Mouse (Mus musculus) bone marrow macrophage, adult 2 months (primary cell): ENCODE measurements around the gene Cgn. TPM values are rescaled to one million over a fixed set of nuclear protein-coding genes. Genes with fewer than 3 reads are reported as not detected.

Source experiments
- H3K27ac ChIP-seq: 2 replicates; pipeline ENCODE4 v1.5.1; 2012; ENCODE audit warnings: low read depth, low read length; ENCODE audit not compliant: insufficient read depth
- H3K4me1 ChIP-seq: 2 replicates; pipeline ENCODE4 v1.6.1; 2012; ENCODE audit warnings: low read length; ENCODE audit not compliant: control insufficient read depth, insufficient read depth
- H3K4me3 ChIP-seq: 2 replicates; pipeline ENCODE4 v1.5.1; 2012; ENCODE audit warnings: mild to moderate bottlenecking, low read length, moderate library complexity; ENCODE audit not compliant: insufficient read depth
- CTCF ChIP-seq: IDR thresholded peaks from 2 replicates; pipeline ENCODE4 v1.5.1; 2012; ENCODE audit warnings: low read depth, mild to moderate bottlenecking, low read length, moderate library complexity
- POLR2A ChIP-seq: IDR thresholded peaks from 2 replicates; pipeline ENCODE4 v1.6.1; 2012; ENCODE audit warnings: mild to moderate bottlenecking, low read depth, low read length, borderline replicate concordance
- polyA plus RNA-seq: library from polyadenylated mRNA; stranded (reverse); fragments of >200 nt; gene quantifications from 2 replicates; pipeline ENCODE4 v1.2.4, GENCODE M21; 2012; ENCODE audit not compliant: missing spikeins, insufficient read depth, insufficient read length

The Cgn gene
- polyA plus RNA-seq, 1 experiment, result 0.19 TPM

GRCm38 (mm10) chr3:94815603-94816002 is 29.3 kb upstream of the Cgn start:
- Histone ChIP-seq H3K27ac (no peak overlapping the region), H3K4me1 (peaks cover 5% of the 10 kb centered on the region; the same call in 1 of the 2 replicates), H3K4me3 (no peak overlapping the region)
- TF ChIP-seq POLR2A (no peak), CTCF (no peak)

DNA sequence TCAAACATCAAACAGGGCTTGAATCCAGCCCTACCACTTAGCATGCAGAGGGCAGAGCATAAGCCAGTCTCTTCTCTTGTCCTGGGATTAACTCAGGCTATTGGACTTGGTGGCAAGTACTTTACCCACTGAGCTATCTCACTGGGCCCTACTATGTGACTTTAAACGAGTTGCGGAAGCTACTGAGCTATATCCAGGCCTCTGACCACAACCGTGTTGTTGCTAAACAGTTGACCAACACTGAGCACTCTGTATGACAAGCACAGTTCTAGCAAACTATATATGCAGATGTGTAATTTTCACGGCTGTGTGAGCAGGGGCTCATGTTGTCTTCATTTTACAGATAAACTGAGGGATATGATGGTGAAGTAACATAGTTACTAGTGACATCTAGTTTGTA is 28.4 kb upstream of the Cgn start:
- Histone ChIP-seq H3K4me3 (no peak overlapping the region), H3K4me1 (peaks cover 5% of the 10 kb centered on the region; the same call in 1 of the 2 replicates), H3K27ac (no peak overlapping the region)
- TF ChIP-seq CTCF (no peak), POLR2A (no peak)

- TF ChIP-seq CTCF (no peak), POLR2A (no peak)
- H3K27ac ChIP-seq, result no peak overlapping the region
- no peak overlapping the region for H3K4me3 ChIP-seq
- peaks cover 5% of the 10 kb centered on the region; the same call in 1 of the 2 replicates for H3K4me1 ChIP-seq
Measured at GRCm38 (mm10) chr3:94814063-94814462, 27.8 kb upstream of the Cgn start.

DNA sequence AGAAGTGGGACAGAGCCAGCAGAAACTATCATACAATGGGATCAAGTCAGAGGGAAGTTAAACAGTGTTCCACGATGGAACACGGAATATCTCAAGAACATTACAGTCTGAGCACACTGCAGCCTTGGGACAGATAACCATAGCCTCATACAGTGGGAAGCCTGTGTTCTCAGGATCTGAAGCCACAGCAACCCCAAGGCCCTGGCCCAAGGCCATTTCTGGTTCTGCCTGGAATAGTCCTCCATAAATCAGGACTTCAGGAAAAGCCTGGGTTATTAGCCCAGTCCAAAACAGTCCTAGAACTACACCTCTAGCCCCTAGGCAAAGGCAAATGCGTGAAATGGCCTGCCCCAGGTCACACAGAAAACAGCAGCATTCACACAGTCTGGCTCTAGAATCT is 27.4 kb upstream of the Cgn start:
- Histone ChIP-seq H3K4me1 (peaks cover 3% of the 10 kb centered on the region; the same call in 1 of the 2 replicates), H3K4me3 (no peak overlapping the region), H3K27ac (no peak overlapping the region)
- TF ChIP-seq CTCF (no peak), POLR2A (no peak)

DNA sequence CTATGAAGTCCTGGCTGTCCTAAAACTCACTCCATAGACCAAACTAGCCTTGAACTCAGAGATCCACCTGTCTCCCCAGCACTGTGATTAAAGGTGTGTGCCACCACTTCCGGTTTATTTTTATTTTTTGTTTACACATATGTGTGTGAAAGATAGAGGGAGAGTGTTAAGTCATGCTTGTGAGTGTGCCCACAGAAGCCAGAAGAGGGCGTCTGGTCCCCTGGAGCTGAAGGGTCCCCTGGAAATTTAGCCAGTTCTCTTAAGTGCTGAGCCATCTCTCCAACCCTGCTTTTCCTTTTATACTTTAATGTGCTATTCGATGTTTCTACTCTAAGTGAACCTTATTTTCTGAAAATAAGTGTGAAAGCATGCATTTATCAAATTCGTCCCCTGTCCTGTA is 25.3 kb upstream of the Cgn start:
- no peak overlapping the region for H3K4me3 ChIP-seq
- peaks cover 3% of the 10 kb centered on the region; the same call in 1 of the 2 replicates for H3K4me1 ChIP-seq
- no peak for TF ChIP-seq POLR2A
- TF ChIP-seq CTCF, result no peak
- H3K27ac ChIP-seq, result no peak overlapping the region

DNA sequence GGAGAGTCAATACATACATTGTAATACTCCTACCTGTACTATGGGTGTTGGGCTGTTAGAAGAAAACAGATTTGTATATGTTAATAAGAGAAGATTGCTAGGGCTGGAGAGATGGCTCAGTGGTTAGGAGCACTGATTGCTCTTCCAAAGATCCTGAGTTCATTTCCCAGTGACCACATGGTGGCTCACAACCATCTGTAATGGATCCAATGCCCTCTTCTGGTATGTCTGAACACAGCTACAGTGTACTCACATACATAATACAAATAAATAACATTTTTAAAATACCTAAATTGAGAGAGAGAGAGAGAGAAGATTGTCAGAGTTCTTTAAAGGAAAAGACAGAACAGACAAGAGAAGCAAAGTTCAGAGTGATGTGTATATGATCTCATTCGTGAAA is 22.0 kb upstream of the Cgn start:
- TF ChIP-seq POLR2A (no peak), CTCF (no peak)
- Histone ChIP-seq H3K27ac (no peak overlapping the region), H3K4me3 (no peak overlapping the region), H3K4me1 (no peaks in the 10 kb centered on the region)

DNA sequence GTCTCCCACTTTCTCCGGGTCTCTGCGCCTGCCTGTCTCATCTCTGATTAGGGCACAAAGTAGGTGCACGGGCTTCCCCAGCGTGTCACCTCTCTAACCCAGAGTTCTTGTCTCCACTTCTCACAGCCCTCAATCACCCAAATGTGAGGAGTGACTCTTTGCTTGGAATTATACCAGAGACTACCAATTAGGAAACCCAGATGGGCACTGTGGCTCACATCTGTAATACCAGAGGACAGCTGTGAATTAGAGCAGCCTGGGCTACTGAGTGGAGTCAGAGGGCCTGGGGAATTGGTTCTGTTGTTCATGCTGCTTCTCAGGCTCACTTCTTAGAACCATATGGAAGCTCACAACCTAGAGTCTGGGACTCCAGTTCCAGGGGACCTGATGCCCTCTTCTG is 18.7 kb upstream of the Cgn start:
- TF ChIP-seq CTCF, result no peak
- no peak for TF ChIP-seq POLR2A

DNA sequence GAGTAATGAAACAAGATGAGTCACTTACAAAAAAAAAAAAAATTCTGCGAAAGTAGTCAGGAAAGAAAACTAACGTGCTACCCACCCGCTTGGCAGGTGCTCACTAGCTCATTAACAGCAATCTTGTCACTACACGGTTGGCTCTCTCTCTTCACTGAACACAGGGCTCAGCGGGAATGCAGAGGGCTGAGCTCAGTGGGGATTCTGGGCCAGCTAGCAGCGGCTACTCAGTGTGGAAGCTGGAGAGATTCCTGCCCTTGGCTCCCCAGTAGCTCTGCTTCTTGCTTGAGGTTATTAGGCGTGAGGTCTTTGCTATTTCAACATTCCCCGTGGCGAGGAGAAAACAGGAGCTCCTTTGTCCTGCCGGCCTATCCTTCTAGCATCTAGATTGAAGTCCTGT is 17.9 kb upstream of the Cgn start:
- TF ChIP-seq POLR2A (no peak), CTCF (no peak)
- Histone ChIP-seq H3K4me3 (no peak overlapping the region), H3K4me1 (0 out of 2 replicates have a peak, but pooled peaks cover 2% of the 10 kb centered on the region), H3K27ac (no peak overlapping the region)

More for the DNA sequence above, 18.7 kb upstream of the Cgn start:
- 0 out of 2 replicates have a peak, but pooled peaks cover 2% of the 10 kb centered on the region for H3K4me1 ChIP-seq
- no peak overlapping the region for H3K4me3 ChIP-seq
- H3K27ac ChIP-seq, result no peak overlapping the region

- Histone ChIP-seq H3K4me3 (no peak overlapping the region), H3K27ac (no peak overlapping the region), H3K4me1 (0 out of 2 replicates have a peak, but pooled peaks cover 2% of the 10 kb centered on the region)
- no peak for TF ChIP-seq CTCF
- TF ChIP-seq POLR2A, result no peak
Measured at GRCm38 (mm10) chr3:94796181-94796580, 9.9 kb upstream of the Cgn start.

DNA sequence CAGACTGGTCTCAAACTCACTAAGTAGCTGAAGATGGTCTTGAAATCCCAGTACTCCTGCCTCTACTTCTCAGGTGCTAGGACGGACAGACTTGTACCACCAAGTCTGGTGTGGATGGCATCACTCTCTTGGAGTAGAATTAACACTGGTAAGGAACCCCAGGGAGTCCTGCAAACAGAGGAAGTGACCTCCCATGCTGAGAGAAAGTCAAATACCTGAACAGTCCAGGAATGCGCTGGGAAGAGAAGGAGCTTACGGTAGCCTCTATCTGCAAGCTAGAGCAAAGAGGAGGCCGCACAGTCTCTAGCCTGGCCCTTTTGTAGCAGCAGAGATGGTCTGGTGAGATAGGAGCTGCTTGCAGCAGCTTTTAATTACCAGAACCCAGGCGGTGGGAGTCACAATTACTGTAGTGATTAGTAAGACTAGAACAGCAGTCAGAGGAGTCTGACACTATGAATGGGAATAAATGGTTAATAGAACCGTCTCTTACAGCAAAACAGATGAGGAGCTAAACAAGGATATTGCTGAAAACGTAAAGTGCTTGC is 9.4 kb upstream of the Cgn start:
- H3K27ac ChIP-seq, result no peak overlapping the region
- 0 out of 2 replicates have a peak, but pooled peaks cover 2% of the 10 kb centered on the region for H3K4me1 ChIP-seq
- no peak overlapping the region for H3K4me3 ChIP-seq
- TF ChIP-seq POLR2A, result no peak
- TF ChIP-seq CTCF, result no peak
